Comparison of ENCODE assay signal across 10 mouse cellular contexts in genomic region chr14:75131324-75131935, GRCm38 (mm10). TPM values are rescaled to one million over a fixed set of nuclear protein-coding genes. Genes with fewer than 3 reads are reported as not detected.
DNase-seq lines count a peak whose midpoint lies in the region; ATAC-seq and TF ChIP-seq lines count a peak whose summit lies in the region.
"Had no signal": no experiment of that assay in that cellular context is flagged by ENCODE, and none has a peak within 500 bp of the region (broad histone marks: within the 10 kb centered on the region; RNA-seq: fewer than 3 reads in every experiment).

No protein-coding gene starts in this region.

- TF ChIP-seq RAD21 in MEL (IDR thresholded peaks at IDR 0.05; ENCODE audit: low read depth, low read length) = no peak

- no peak for ATAC-seq in heart, embryonic 13.5 days (ENCODE audit: extremely low read depth, insufficient number of reproducible peaks, low FRiP score, low TSS enrichment)
- ATAC-seq in forebrain, embryonic 16.5 days = no peak
- ATAC-seq in liver, embryonic 15.5 days (ENCODE audit: insufficient read depth) = peak; percentile 42

- H3K36me3 ChIP-seq in heart, embryonic 13.5 days = no peaks in the 10 kb centered on the region
- H3K36me3 ChIP-seq in MEL (ENCODE audit: control insufficient read depth in 1 of 2, insufficient read depth in 2 of 2, low read length in 2 of 2) = peaks cover 0 to 4% of the 10 kb centered on the region in 2 experiments; a peak in 2 of 4 replicates
- no peaks in the 10 kb centered on the region for H3K36me3 ChIP-seq in forebrain, embryonic 16.5 days (ENCODE audit: control insufficient read depth, insufficient read depth)
- no peaks in the 10 kb centered on the region for H3K36me3 ChIP-seq in liver, embryonic 15.5 days (replicated peaks)

- peak overlapping the region; percentile 95 for H3K4me2 ChIP-seq in heart, embryonic 13.5 days
- H3K4me2 ChIP-seq in forebrain, embryonic 16.5 days (ENCODE audit: low read length) = peak overlapping the region; percentile 90
- peak overlapping the region; percentile 91 for H3K4me2 ChIP-seq in liver, embryonic 15.5 days

- H3K4me1 ChIP-seq in heart, embryonic 13.5 days = peaks cover 7% of the 10 kb centered on the region; the same call in 1 of the 2 replicates
- peaks cover 0 to 7% of the 10 kb centered on the region in 2 experiments; a peak in 3 of 4 replicates for H3K4me1 ChIP-seq in MEL (ENCODE audit: control insufficient read depth in 1 of 2, insufficient read depth in 2 of 2, low read length in 2 of 2)
- H3K4me1 ChIP-seq in forebrain, embryonic 16.5 days (replicated peaks; ENCODE audit: control insufficient read depth, insufficient read depth, low read length) = peaks cover 9% of the 10 kb centered on the region
- peaks cover 37% of the 10 kb centered on the region for H3K4me1 ChIP-seq in liver, embryonic 15.5 days (replicated peaks)

- intact Hi-C loops in heart, postnatal 14 days (cut with DNase I) = no loop called here

- H3K27ac ChIP-seq in heart, embryonic 13.5 days (replicated peaks) = peak overlapping the region; percentile 25; the same call in 1 of the 2 replicates
- H3K27ac ChIP-seq in MEL (ENCODE audit: control insufficient read depth, low read depth, low read length) = no peak overlapping the region
- H3K27ac ChIP-seq in forebrain, embryonic 16.5 days (ENCODE audit: low read length) = no peak overlapping the region
- H3K27ac ChIP-seq in liver, embryonic 15.5 days (replicated peaks) = peak overlapping the region; percentile 63

- TF ChIP-seq EP300 in MEL (IDR thresholded peaks at IDR 0.05; ENCODE audit: low read depth in 1 of 2, low read length in 2 of 2) = no peak

- WGBS in heart, embryonic 13.5 days = 3% methylated on average over 12 of the region's 12 CpGs
- WGBS in forebrain, embryonic 16.5 days = 3% methylated on average over 12 of the region's 12 CpGs
- 4% methylated on average over 12 of the region's 12 CpGs for WGBS in liver, embryonic 15.5 days (ENCODE audit: insufficient replicate concordance)

- no peak for TF ChIP-seq CTCF in MEL (IDR thresholded peaks at IDR 0.05 in 2 of 3, conservative IDR thresholded peaks at IDR 0.05 in 1 of 3; ENCODE audit: control insufficient read depth in 1 of 3, insufficient read depth in 1 of 3, low read depth in 2 of 3, low read length in 3 of 3, poor library complexity in 1 of 3, severe bottlenecking in 1 of 3)

- H3K9me3 ChIP-seq in heart, embryonic 13.5 days = no peaks in the 10 kb centered on the region
- H3K9me3 ChIP-seq in MEL (replicated peaks; ENCODE audit: insufficient read depth, low read length) = no peaks in the 10 kb centered on the region
- no peaks in the 10 kb centered on the region for H3K9me3 ChIP-seq in forebrain, embryonic 16.5 days (ENCODE audit: control insufficient read depth, low read length)
- H3K9me3 ChIP-seq in liver, embryonic 15.5 days (replicated peaks) = no peaks in the 10 kb centered on the region

- no peak for TF ChIP-seq POLR2A in MEL (IDR thresholded peaks at IDR 0.05; ENCODE audit: control insufficient read depth in 1 of 2, insufficient read depth in 1 of 2, low read depth in 1 of 2, low read length in 2 of 2, poor library complexity in 1 of 2)

- no peak for DNase-seq in heart, postnatal 14 days
- no peak for DNase-seq in MEL (ENCODE audit: low read depth, low spot score)
- no peak for DNase-seq in right cerebral cortex, adult 18-20 months
- no peak for DNase-seq in urinary bladder, adult 2 months (ENCODE audit: low spot score)
- DNase-seq in cerebellum, adult 9-10 months = no peak

- H3K79me2 ChIP-seq in MEL (ENCODE audit: control insufficient read depth, insufficient read depth, low read length, poor library complexity) = no peaks in the 10 kb centered on the region

- peak overlapping the region; percentile 63 for H3K9ac ChIP-seq in heart, embryonic 13.5 days
- H3K9ac ChIP-seq in MEL (ENCODE audit: control insufficient read depth, low read depth, low read length, poor library complexity, severe bottlenecking) = peak overlapping the region; percentile 27; the same call in 1 of the 2 replicates
- no peak overlapping the region; the same call in 1 of the 2 replicates for H3K9ac ChIP-seq in forebrain, embryonic 16.5 days (replicated peaks; ENCODE audit: low read depth, low read length)
- peak overlapping the region; percentile 24 for H3K9ac ChIP-seq in liver, embryonic 15.5 days

- peaks cover 17% of the 10 kb centered on the region for H3K27me3 ChIP-seq in heart, embryonic 13.5 days (replicated peaks)
- peaks cover 12 to 22% of the 10 kb centered on the region in 2 experiments for H3K27me3 ChIP-seq in MEL (ENCODE audit: control insufficient read depth in 1 of 2, insufficient read depth in 2 of 2, low read length in 2 of 2)
- no peaks in the 10 kb centered on the region for H3K27me3 ChIP-seq in forebrain, embryonic 16.5 days (replicated peaks; ENCODE audit: control insufficient read depth, insufficient read depth, low read length)
- peaks cover 38% of the 10 kb centered on the region for H3K27me3 ChIP-seq in liver, embryonic 15.5 days

- peak overlapping the region; percentile 77 for H3K4me3 ChIP-seq in heart, embryonic 13.5 days
- peak overlapping the region; percentile 58 to 81 for H3K4me3 ChIP-seq in MEL (ENCODE audit: control insufficient read depth in 1 of 2, insufficient read depth in 1 of 2, low read depth in 2 of 2, low read length in 2 of 2)
- peak overlapping the region; percentile 76 for H3K4me3 ChIP-seq in forebrain, embryonic 16.5 days (replicated peaks; ENCODE audit: low read length)
- H3K4me3 ChIP-seq in liver, embryonic 15.5 days (replicated peaks) = peak overlapping the region; percentile 71

TF ChIP-seq in MEL, 35 proteins besides CTCF, POLR2A, EP300 and RAD21:
- TF ChIP-seq SIN3A (IDR thresholded peaks at IDR 0.05; ENCODE audit: low read length) = 0 out of 2 replicates have a peak, but pooled peaks have one; percentile 1
- no peak for TF ChIP-seq TAL1 (IDR thresholded peaks at IDR 0.05; ENCODE audit: low read length)
- no peak for TF ChIP-seq MAX (IDR thresholded peaks at IDR 0.05; ENCODE audit: low read length)
TF ChIP-seq in MEL: peak in this region for 1.

RNA-seq across cellular contexts. Expression of gene Lcp1, which starts 0.5 kb away (rescaled TPM):
- polyA plus RNA-seq in heart, embryonic 13.5 days (2015; fragmentation: Nextera tagmentation; extraction: Ambion mirVana) = 24.5 and 29.1 TPM in 2 replicates
- 10 to 100 TPM; 13.5 to 17.9 TPM for total RNA-seq in heart, postnatal 14 days (2021)
- 11.0 and 23.7 TPM in 2 replicates for total RNA-seq in MEL (2012; rRNA removed)
- 10 to 100 TPM in 1 of 2 experiments, not detected in 1; 20.3 TPM for polyA plus RNA-seq in MEL (2012; ENCODE audit: insufficient read depth in 1 of 2, insufficient read length in 2 of 2, low read depth in 1 of 2, low replicate concordance in 2 of 2, missing spikeins in 1 of 2)
- polyA plus RNA-seq in forebrain, embryonic 16.5 days (2015; fragmentation: Nextera tagmentation; extraction: Ambion mirVana) = 11.7 and 14.5 TPM in 2 replicates
- 39.6 and 40.9 TPM in 2 replicates for polyA plus RNA-seq in liver, embryonic 15.5 days (2015; fragmentation: Nextera tagmentation; extraction: Ambion mirVana)
- 21.2 and 29.9 TPM in 2 replicates for polyA plus RNA-seq in urinary bladder, adult 2 months (2012; rRNA removed)

RNA-seq across cellular contexts. Expression of gene Lrrc63, which starts 0.7 kb away (rescaled TPM):
- 0.11 TPM in 1 of 2 replicates, not detected in the other for polyA plus RNA-seq in heart, embryonic 13.5 days (2015; fragmentation: Nextera tagmentation; extraction: Ambion mirVana)
- total RNA-seq in heart, postnatal 14 days (2021) = not detected
- total RNA-seq in MEL (2012; rRNA removed) = not detected in 2 replicates
- not detected for polyA plus RNA-seq in MEL (2012; ENCODE audit: insufficient read depth in 1 of 2, insufficient read length in 2 of 2, low read depth in 1 of 2, low replicate concordance in 2 of 2, missing spikeins in 1 of 2)
- not detected in 2 replicates for polyA plus RNA-seq in forebrain, embryonic 16.5 days (2015; fragmentation: Nextera tagmentation; extraction: Ambion mirVana)
- polyA plus RNA-seq in liver, embryonic 15.5 days (2015; fragmentation: Nextera tagmentation; extraction: Ambion mirVana) = not detected in 2 replicates
- polyA plus RNA-seq in urinary bladder, adult 2 months (2012; rRNA removed) = 0.03 TPM in 2 replicates
- polyA plus RNA-seq: large intestine, adult 2 months; Patski had no signal

Comparison
In these comparisons a context has a peak if more than half of its experiments do, and no peak if none do; other contexts are left out.
1. H3K27ac ChIP-seq: peak in heart, embryonic 13.5 days (single experiment) and liver, embryonic 15.5 days (single experiment); none in MEL (single experiment) and forebrain, embryonic 16.5 days (single experiment).
2. Peak in every context shown above with its lines, with median percentiles within 50 percentile points of each other: H3K4me2 ChIP-seq and H3K4me3 ChIP-seq.